Mouse (Mus musculus): ENCODE measurements around the gene Pisd. TPM values are rescaled to one million over a fixed set of nuclear protein-coding genes. Genes with fewer than 3 reads are reported as not detected.

Pisd gene
- total and polyA plus RNA-seq, 3 experiments, result 23.4 to 39.9 (median 29.4) TPM

GRCm38 (mm10) chr5:32756141-32756540 is 29.3 kb downstream of the Pisd start:
- no peaks in the 10 kb centered on the region for H3K36me3 ChIP-seq (ENCODE audit: control insufficient read depth, insufficient read depth, low read length)
- no peak overlapping the region for H3K4me3 ChIP-seq
- no peak for DNase-seq
- TF ChIP-seq POLR2A (IDR thresholded peaks at IDR 0.05; ENCODE audit: insufficient read depth, low read depth, low read length) (no peak), EP300 (IDR thresholded peaks at IDR 0.05; ENCODE audit: insufficient read depth, low read depth, low read length) (no peak), CTCF (IDR thresholded peaks at IDR 0.05) (no peak)
- 93% methylated on average over 8 of the region's 8 CpGs for WGBS
- H3K9ac ChIP-seq (ENCODE audit: low read depth, low read length), result no peak overlapping the region
- intact Hi-C loops (cut with DNase I), result no loop called here
- no peaks in the 10 kb centered on the region for H3K79me2 ChIP-seq (replicated peaks; ENCODE audit: control insufficient read depth, insufficient read depth, low read length)
- H3K27ac ChIP-seq, result no peak overlapping the region
- no peaks in the 10 kb centered on the region; the same call in 1 of the 2 replicates for H3K4me1 ChIP-seq (ENCODE audit: control insufficient read depth, insufficient read depth, low read length)
- no peaks in the 10 kb centered on the region for H3K27me3 ChIP-seq (ENCODE audit: control insufficient read depth, insufficient read depth, low read length)

DNA sequence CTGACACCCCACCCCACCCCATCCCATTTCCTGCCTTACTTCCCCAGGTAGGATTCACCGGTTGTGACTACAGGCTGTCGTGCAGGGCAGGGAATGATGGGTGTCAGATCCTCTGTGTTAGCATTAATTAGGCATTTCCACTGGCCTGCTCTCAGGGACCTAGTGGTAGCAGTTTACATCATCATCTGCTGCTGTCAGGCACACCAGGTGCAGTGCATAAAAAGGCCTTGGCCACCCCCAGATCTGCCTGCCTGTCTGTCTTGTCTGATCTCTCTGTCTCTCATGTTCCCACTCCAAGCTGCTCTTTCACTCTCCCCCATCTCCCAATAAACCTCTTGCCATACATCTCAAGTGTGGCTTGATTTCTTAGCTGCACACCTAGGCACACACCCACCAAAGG is 33.7 kb downstream of the Pisd start:
- Histone ChIP-seq H3K4me1 (ENCODE audit: control insufficient read depth, insufficient read depth, low read length) (peaks cover 5% of the 10 kb centered on the region), H3K27ac (no peak overlapping the region), H3K4me3 (no peak overlapping the region), H3K9ac (ENCODE audit: low read depth, low read length) (no peak overlapping the region), H3K27me3 (ENCODE audit: control insufficient read depth, insufficient read depth, low read length) (no peaks in the 10 kb centered on the region), H3K36me3 (ENCODE audit: control insufficient read depth, insufficient read depth, low read length) (no peaks in the 10 kb centered on the region), H3K79me2 (replicated peaks; ENCODE audit: control insufficient read depth, insufficient read depth, low read length) (no peaks in the 10 kb centered on the region)
- no peak for TF ChIP-seq CTCF (IDR thresholded peaks at IDR 0.05)
- TF ChIP-seq EP300 (IDR thresholded peaks at IDR 0.05; ENCODE audit: insufficient read depth, low read depth, low read length), result no peak
- no peak for DNase-seq
- WGBS, result 38% methylated on average over 2 of the region's 2 CpGs
- intact Hi-C loops (cut with DNase I), result no loop called here

- intact Hi-C loops (cut with DNase I), result loop anchor here (1.0 kb wide), 2 partner anchors 33 to 36 kb away; partner anchors contain the start of gene Pisd
- H3K4me1 ChIP-seq (ENCODE audit: control insufficient read depth, insufficient read depth, low read length), result peaks cover 8% of the 10 kb centered on the region
- no peaks in the 10 kb centered on the region for H3K36me3 ChIP-seq (ENCODE audit: control insufficient read depth, insufficient read depth, low read length)
- no peak overlapping the region for H3K27ac ChIP-seq
- 82% methylated on average over 6 of the region's 6 CpGs for WGBS
- TF ChIP-seq EP300 (IDR thresholded peaks at IDR 0.05; ENCODE audit: insufficient read depth, low read depth, low read length) (no peak), CTCF (IDR thresholded peaks at IDR 0.05) (no peak), POLR2A (IDR thresholded peaks at IDR 0.05; ENCODE audit: insufficient read depth, low read depth, low read length) (no peak)
- H3K4me3 ChIP-seq, result no peak overlapping the region
- DNase-seq, result no peak
- H3K79me2 ChIP-seq (replicated peaks; ENCODE audit: control insufficient read depth, insufficient read depth, low read length), result no peaks in the 10 kb centered on the region
- no peak overlapping the region for H3K9ac ChIP-seq (ENCODE audit: low read depth, low read length)
- H3K27me3 ChIP-seq (ENCODE audit: control insufficient read depth, insufficient read depth, low read length), result no peaks in the 10 kb centered on the region
Observed at GRCm38 (mm10) chr5:32748936-32749335, 36.5 kb downstream of the Pisd start.

DNA sequence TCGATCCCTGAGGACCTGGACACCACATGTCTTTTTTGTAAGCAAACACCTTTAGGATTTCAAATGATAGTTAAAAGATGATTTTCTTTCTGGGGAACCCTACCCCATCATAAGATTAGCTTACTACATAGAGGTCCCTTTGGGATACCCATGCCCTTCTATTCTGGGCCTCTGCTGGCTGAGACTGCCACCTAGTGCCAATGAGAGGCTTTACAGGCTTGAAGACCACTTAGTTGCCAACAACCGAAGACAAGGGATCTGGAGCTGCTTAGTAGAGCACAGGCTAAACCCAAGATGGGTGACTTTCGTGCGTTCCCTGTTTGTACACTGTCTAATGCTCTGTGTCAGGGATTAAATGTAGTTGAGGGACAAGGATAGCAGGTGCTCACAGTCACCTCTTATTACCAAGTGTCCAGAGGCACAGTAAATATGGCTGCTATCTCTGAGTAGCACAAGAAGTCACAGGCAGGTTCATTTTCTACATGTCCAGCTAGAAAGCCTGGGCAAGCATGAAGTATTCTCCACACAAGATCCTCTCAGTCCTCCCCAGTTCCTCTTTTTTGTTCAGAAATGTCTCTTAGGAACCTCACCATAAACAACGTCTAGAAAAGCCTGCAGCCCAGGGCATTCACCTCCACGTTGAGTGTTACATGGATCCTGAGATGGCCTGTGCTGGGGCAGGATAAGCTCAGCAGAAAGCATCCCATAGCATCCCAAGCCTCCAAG is 37.6 kb downstream of the Pisd start:
- no peak for TF ChIP-seq POLR2A (IDR thresholded peaks at IDR 0.05; ENCODE audit: insufficient read depth, low read depth, low read length)
- peak; percentile 97; the same call in 1 of the 2 replicates for TF ChIP-seq CTCF (IDR thresholded peaks at IDR 0.05)
- peak; percentile 72; the same call in 1 of the 2 replicates for TF ChIP-seq EP300 (IDR thresholded peaks at IDR 0.05; ENCODE audit: insufficient read depth, low read depth, low read length)
- Histone ChIP-seq H3K4me3 (no peak overlapping the region), H3K27me3 (ENCODE audit: control insufficient read depth, insufficient read depth, low read length) (no peaks in the 10 kb centered on the region), H3K9ac (ENCODE audit: low read depth, low read length) (no peak overlapping the region), H3K36me3 (ENCODE audit: control insufficient read depth, insufficient read depth, low read length) (no peaks in the 10 kb centered on the region), H3K79me2 (replicated peaks; ENCODE audit: control insufficient read depth, insufficient read depth, low read length) (no peaks in the 10 kb centered on the region), H3K4me1 (ENCODE audit: control insufficient read depth, insufficient read depth, low read length) (peaks cover 8% of the 10 kb centered on the region), H3K27ac (peak overlapping the region; percentile 88; the same call in 1 of the 2 replicates)
- intact Hi-C loops (cut with DNase I), result loop anchor here (1.0 to 2.0 kb wide), 3 partner anchors 32 to 159 kb away; partner anchors contain the start of gene Pisd
- 59% methylated on average over 6 of the region's 6 CpGs for WGBS
- peak; percentile 59 to 64 for DNase-seq

DNA sequence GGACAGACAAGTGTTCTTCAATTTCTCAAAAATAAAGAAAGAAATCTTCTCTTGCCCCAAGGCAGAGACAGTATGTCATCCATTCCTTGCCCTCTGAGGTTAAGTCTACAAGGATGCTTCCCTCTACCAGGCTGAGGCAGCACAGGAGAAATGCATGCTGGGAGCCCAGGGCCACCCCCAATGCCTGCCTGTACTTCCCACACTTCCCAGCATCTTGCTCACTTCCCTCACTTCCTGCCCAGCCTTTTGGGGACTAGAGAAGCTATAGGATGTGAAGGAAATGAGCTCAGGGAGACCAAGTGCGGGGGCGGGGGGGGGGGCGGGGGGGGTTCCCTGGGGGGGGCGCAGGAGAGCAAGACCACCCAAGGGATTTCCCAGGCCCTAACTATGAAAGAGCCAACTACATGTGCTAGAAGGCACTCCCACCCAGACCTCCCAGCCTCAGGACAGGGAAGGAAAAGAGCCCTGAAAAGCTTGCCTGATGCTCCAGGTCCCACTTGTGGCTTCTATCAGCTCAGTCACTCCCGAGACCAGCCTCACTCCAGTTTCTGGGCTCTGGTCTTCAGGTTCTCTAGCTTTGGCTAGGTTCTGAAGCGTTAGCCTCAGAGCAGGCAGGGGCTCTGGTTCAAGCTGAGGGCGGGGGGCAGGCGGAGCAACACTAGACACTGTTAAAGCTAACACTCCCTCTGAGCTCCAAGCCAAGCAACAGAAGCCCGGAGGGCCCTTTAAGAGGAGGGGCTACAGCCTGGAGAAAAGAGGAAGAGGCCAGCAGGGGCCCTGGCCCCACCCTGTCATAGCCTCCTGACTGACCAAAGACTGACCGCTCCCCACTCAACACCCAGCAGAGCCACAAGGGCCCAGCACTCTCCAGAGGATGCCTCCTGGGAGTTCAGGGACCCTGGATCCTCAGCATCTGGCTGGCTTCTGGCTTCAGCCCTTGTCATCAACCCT is 39.5 kb downstream of the Pisd start:
- Histone ChIP-seq H3K79me2 (replicated peaks; ENCODE audit: control insufficient read depth, insufficient read depth, low read length) (no peaks in the 10 kb centered on the region), H3K27me3 (ENCODE audit: control insufficient read depth, insufficient read depth, low read length) (no peaks in the 10 kb centered on the region), H3K4me3 (peak overlapping the region; percentile 53), H3K9ac (ENCODE audit: low read depth, low read length) (peak overlapping the region; percentile 82), H3K36me3 (ENCODE audit: control insufficient read depth, insufficient read depth, low read length) (no peaks in the 10 kb centered on the region), H3K4me1 (ENCODE audit: control insufficient read depth, insufficient read depth, low read length) (peaks cover 8% of the 10 kb centered on the region), H3K27ac (peak overlapping the region; percentile 88)
- TF ChIP-seq EP300 (IDR thresholded peaks at IDR 0.05; ENCODE audit: insufficient read depth, low read depth, low read length), result peak; percentile 32; the same call in 1 of the 2 replicates
- peak; percentile 87 for TF ChIP-seq POLR2A (IDR thresholded peaks at IDR 0.05; ENCODE audit: insufficient read depth, low read depth, low read length)
- peak; percentile 28 for TF ChIP-seq CTCF (IDR thresholded peaks at IDR 0.05)
- intact Hi-C loops (cut with DNase I), result loop anchor here (2.0 kb wide), 1 partner anchor 157 kb away; no protein-coding TSS in a partner anchor
- DNase-seq, result peak; percentile 85 to 93
- WGBS, result 7% methylated on average over 10 of the region's 10 CpGs
